Comparison of ENCODE assay signal across 33 mouse cellular contexts in genomic region chr14:102951974-102952373, GRCm38 (mm10). TPM values are rescaled to one million over a fixed set of nuclear protein-coding genes. Genes with fewer than 3 reads are reported as not detected.
DNase-seq lines count a peak whose midpoint lies in the region; ATAC-seq lines count a peak whose summit lies in the region.
"Had no signal": no experiment of that assay in that cellular context is flagged by ENCODE, and none has a peak within 500 bp of the region (broad histone marks: within the 10 kb centered on the region; RNA-seq: fewer than 3 reads in every experiment).

No protein-coding gene starts in this region.

- DNase-seq in kidney, postnatal 10 days, result peak; percentile 12
- peak; percentile 21 for DNase-seq in adipocyte (ENCODE audit: low spot score)
- peak; percentile 80 for DNase-seq in adrenal gland, adult 2 months
- peak; percentile 42 to 70 for DNase-seq in adrenal gland, postnatal 36 days
- DNase-seq in layer of hippocampus, postnatal 25 days (ENCODE audit: extremely low spot score in 1 of 2, low spot score in 1 of 2), result no peak
- no peak for DNase-seq in yolk sac, embryonic 10.5 days (ENCODE audit: low spot score)
- DNase-seq: B cell, adult 2 months; cerebellum, adult 11-12 months; cerebellum, adult 9-11 months; gastrocnemius, adult 2 months; gastrocnemius, postnatal 36 days; heart, adult 18-20 months; layer of hippocampus, postnatal 36 days; left cerebral cortex, postnatal 4 days; lung, postnatal 36 days; right cerebral cortex, postnatal 4 days; thymus, adult 2 months; thymus, postnatal 36 days had no signal

- ATAC-seq in kidney, embryonic 16.5 days (ENCODE audit: low FRiP score, low TSS enrichment), result no peak
- ATAC-seq in midbrain, embryonic 15.5 days (replicated peaks), result no peak
- ATAC-seq: activated CD4-positive, CD25-positive, alpha-beta regulatory T cell, adult 4 months; forebrain, embryonic 15.5 days; intestine, postnatal 0 days had no signal

- H3K4me3 ChIP-seq in kidney, embryonic 16.5 days (ENCODE audit: low read length), result no peak overlapping the region
- no peak overlapping the region for H3K4me3 ChIP-seq in midbrain, embryonic 15.5 days
- H3K4me3 ChIP-seq: embryonic facial prominence, embryonic 13.5 days; forebrain, embryonic 10.5 days; forebrain, embryonic 15.5 days; gastrocnemius, adult 2 months; heart, embryonic 12.5 days; liver, embryonic 15.5 days; lung, embryonic 15.5 days; myocyte; neural tube, embryonic 13.5 days had no signal

- WGBS in kidney, embryonic 16.5 days, result 77% methylated on average over 1 of the region's 1 CpGs
- 71% methylated on average over 1 of the region's 1 CpGs for WGBS in midbrain, embryonic 15.5 days

- no peak overlapping the region for H3K9ac ChIP-seq in kidney, embryonic 16.5 days (replicated peaks; ENCODE audit: low read length)
- no peak overlapping the region for H3K9ac ChIP-seq in midbrain, embryonic 15.5 days
- H3K9ac ChIP-seq: embryonic facial prominence, embryonic 13.5 days; forebrain, embryonic 15.5 days; heart, embryonic 12.5 days; hindbrain, embryonic 14.5 days; liver, embryonic 15.5 days; lung, embryonic 15.5 days; neural tube, embryonic 13.5 days had no signal

- no peaks in the 10 kb centered on the region for H3K36me3 ChIP-seq in kidney, embryonic 16.5 days (ENCODE audit: insufficient read depth, low read length)
- no peaks in the 10 kb centered on the region for H3K36me3 ChIP-seq in midbrain, embryonic 15.5 days (replicated peaks)
- H3K36me3 ChIP-seq: embryonic facial prominence, embryonic 13.5 days; forebrain, embryonic 10.5 days; forebrain, embryonic 15.5 days; heart, embryonic 12.5 days; liver, embryonic 15.5 days; lung, embryonic 15.5 days; neural tube, embryonic 13.5 days had no signal

- H3K4me2 ChIP-seq in kidney, embryonic 16.5 days (replicated peaks; ENCODE audit: low read depth, low read length), result no peak overlapping the region
- H3K4me2 ChIP-seq in midbrain, embryonic 15.5 days, result no peak overlapping the region
- H3K4me2 ChIP-seq: embryonic facial prominence, embryonic 13.5 days; forebrain, embryonic 15.5 days; heart, embryonic 12.5 days; hindbrain, embryonic 14.5 days; liver, embryonic 15.5 days; lung, embryonic 15.5 days; midbrain, embryonic 11.5 days; neural tube, embryonic 13.5 days had no signal

- H3K27ac ChIP-seq in kidney, embryonic 16.5 days (ENCODE audit: low read length), result no peak overlapping the region
- no peak overlapping the region for H3K27ac ChIP-seq in midbrain, embryonic 15.5 days
- H3K27ac ChIP-seq: embryonic facial prominence, embryonic 13.5 days; forebrain, embryonic 10.5 days; forebrain, embryonic 15.5 days; gastrocnemius, adult 2 months; hindbrain, embryonic 14.5 days; liver, embryonic 15.5 days; lung, embryonic 15.5 days; neural tube, embryonic 13.5 days; stomach, postnatal 0 days had no signal

- no peaks in the 10 kb centered on the region for H3K27me3 ChIP-seq in kidney, embryonic 16.5 days (ENCODE audit: insufficient read depth, low read length)
- no peaks in the 10 kb centered on the region for H3K27me3 ChIP-seq in midbrain, embryonic 15.5 days (replicated peaks)
- H3K27me3 ChIP-seq: embryonic facial prominence, embryonic 13.5 days; forebrain, embryonic 15.5 days; heart, embryonic 12.5 days; liver, embryonic 15.5 days; lung, embryonic 15.5 days; neural tube, embryonic 13.5 days had no signal

- no peaks in the 10 kb centered on the region for H3K4me1 ChIP-seq in kidney, embryonic 16.5 days (ENCODE audit: insufficient read depth, low read length)
- no peaks in the 10 kb centered on the region for H3K4me1 ChIP-seq in midbrain, embryonic 15.5 days
- H3K4me1 ChIP-seq: embryonic facial prominence, embryonic 13.5 days; forebrain, embryonic 10.5 days; forebrain, embryonic 15.5 days; heart, embryonic 12.5 days; liver, embryonic 15.5 days; lung, embryonic 15.5 days; neural tube, embryonic 13.5 days had no signal

- H3K9me3 ChIP-seq in kidney, embryonic 16.5 days (ENCODE audit: low read length), result no peaks in the 10 kb centered on the region
- 0 out of 2 replicates have a peak, but pooled peaks cover 3% of the 10 kb centered on the region for H3K9me3 ChIP-seq in midbrain, embryonic 15.5 days
- H3K9me3 ChIP-seq: embryonic facial prominence, embryonic 13.5 days; forebrain, embryonic 10.5 days; forebrain, embryonic 15.5 days; heart, embryonic 12.5 days; liver, embryonic 15.5 days; lung, embryonic 15.5 days; neural tube, embryonic 13.5 days had no signal

RNA-seq across cellular contexts. Expression of gene Kctd12, which starts 30.5 kb away (rescaled TPM):
- polyA plus RNA-seq in kidney, embryonic 16.5 days (2015; fragmentation: Nextera tagmentation; extraction: Ambion mirVana), result 8.9 and 9.0 TPM in 2 replicates
- total RNA-seq in adrenal gland, adult 2 months (2021), result 10 to 100 TPM; 29.3 to 33.3 TPM
- polyA plus RNA-seq in adrenal gland, adult 2 months (2012; rRNA removed), result 35.9 and 38.5 TPM in 2 replicates
- total RNA-seq in adrenal gland, postnatal 36 days (2021), result 10 to 100 TPM; 32.5 to 43.8 TPM
- 100 to 1,000 TPM; 115 to 119 TPM for total RNA-seq in layer of hippocampus, postnatal 25 days (2021)
- polyA plus RNA-seq in midbrain, embryonic 15.5 days (2015; fragmentation: Nextera tagmentation; extraction: Ambion mirVana), result 13.8 and 14.7 TPM in 2 replicates
- polyA plus RNA-seq: myocyte had no signal

Comparison
In these comparisons a context has a peak if more than half of its experiments do, and no peak if none do; other contexts are left out.
1. DNase-seq: peak in kidney, postnatal 10 days (single experiment), adipocyte (single experiment), adrenal gland, adult 2 months (single experiment) and adrenal gland, postnatal 36 days (2 of 2); none in layer of hippocampus, postnatal 25 days (0 of 2) and yolk sac, embryonic 10.5 days (single experiment).